Mouse (Mus musculus) retina, postnatal 7 days (tissue): ENCODE data around the gene Eml4.

Source experiments
- DNase-seq: peaks from one replicate; pipeline ENCODE4 v3.0.0-alpha.2; 2012; ENCODE audit warnings: low read depth, low spot score

The Eml4 gene

GRCm38 (mm10) chr17:83340895-83341524 lies 9.7 kb upstream of the Eml4 start:
- DNase-seq = no peak

DNA sequence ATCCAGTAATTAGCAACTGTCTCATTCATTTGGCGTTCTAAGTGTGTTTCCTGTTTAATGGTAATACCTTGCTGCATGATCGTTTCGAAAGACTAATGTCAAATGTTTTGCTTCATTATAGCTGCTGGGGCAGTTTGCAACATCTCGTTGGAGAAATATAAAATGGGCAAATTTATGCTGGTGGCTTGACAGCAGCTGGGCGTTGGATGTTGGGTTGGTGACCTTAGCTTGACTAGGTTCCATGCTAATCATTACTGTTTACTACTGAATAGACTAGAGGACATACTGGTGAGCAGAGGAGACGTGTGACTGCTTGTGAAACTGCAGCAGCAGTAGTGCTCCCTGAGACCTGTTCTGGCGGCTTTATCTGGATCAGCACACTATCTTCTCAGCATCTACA lies 6.5 kb upstream of the Eml4 start:
- DNase-seq = no peak

DNA sequence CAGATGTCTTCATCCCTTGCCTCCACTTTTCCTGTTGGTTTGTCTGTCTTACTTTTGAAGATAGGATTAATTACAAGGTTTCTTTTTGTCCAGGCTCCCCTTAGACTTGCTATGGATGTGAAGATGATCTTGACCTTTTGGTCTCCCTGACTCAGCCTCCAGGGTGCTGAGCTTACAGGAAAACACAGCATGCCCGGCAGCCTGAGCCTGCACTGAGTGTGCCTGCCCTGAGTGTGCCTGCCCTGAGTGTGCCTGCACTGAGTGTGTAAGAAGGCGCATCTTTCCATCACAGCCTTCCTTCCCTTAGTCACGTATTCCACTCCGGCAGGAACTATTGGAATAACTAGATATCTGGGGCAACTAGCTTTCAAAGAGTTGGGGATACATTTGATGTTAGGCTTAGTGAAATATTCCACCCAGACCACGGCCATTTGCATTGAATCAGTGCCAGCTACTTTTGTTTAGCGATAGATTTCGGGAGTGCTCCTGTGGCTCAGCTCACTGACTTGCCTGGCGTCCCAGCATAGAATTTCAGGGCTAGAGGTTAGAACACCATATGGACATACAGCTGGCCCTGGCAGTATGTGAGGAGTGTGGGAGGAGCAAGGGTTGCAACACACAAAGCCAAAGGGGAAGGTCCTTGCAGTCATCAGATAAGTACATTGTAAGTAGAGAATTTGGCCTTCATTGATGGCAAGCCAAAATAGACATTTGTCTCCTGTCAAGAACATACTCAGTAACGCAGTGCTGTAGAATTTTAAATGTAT lies 2.5 kb upstream of the Eml4 start:
- no peak for DNase-seq

- DNase-seq = no peak
Observed at GRCm38 (mm10) chr17:83351119-83351531, 394 bp downstream of the Eml4 start.

DNA sequence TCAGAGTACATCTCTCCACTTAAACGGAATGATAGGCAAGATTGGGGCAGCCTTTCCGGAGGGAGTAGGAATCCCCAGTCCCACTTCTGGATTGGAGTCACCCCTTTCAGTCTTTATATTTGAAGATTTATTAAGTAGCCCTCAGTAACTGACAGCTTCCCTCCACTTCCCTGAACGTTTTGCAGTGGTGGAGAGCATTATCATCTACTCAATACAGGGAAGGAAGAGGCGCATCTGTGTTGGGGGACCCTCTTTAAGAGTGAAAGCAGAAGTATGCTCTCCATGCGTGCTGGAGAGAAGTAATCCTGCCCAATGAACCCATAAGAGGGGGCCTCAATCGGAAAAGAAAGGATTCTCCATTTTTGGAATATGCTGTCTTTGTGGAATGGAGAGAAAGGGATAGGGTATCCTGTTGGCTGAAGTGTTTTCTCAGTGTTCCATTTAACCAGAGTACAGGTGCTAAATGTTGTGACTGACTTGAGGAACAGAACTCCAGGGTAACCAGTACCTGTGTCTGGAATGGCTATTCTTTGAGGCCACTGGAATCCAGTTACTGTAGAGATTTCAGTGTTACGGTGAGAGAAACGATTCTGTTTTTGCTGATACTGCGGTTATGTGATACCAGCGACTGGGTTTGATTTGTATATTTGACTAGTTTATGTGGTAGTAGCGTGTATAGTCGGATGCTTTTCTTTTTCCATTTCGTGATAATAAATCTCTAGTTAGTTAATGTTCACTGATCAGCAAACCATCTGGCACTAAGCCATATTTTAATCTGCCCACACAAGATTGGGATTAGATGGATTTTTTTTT lies 1.1 kb downstream of the Eml4 start:
- no peak for DNase-seq

DNA sequence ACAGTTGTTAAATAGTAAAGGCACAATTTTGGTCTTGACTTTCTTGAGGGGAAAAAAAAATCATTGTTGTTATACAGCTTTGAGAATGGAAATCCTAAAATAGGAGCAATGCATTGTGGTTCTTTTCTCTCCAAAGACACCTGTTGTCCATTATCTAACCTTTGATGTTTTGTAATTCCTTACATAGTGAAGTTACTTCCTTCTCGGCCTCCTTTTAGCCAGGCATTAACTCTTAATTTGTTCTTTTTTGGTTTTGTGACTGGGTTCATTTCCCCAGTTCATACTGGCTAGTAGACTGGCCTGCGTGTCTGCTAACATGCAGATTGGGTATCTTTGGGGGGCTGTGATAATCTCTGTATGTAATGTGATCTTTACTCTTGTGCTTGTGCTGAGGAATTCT lies 1.7 kb downstream of the Eml4 start:
- DNase-seq = no peak

DNA sequence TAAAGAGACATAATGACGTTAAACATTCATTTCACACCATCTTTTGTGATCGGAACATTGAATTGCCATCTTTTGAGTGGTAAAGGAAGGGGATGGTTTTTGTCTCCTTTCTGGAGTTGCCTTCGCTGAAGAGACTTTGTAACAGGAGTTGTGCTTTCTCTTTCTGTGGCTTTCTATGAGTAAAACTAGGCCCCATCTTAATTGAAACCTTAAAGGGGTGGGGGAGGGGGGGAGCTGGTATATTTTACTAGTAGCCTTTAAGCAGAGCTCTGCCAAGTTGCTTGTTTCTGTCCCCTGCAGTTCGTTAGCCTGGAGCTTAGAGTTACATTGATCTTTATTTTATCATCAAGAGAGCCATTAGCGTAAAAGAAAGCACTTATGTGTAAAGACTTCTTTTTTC lies 2.3 kb downstream of the Eml4 start:
- no peak for DNase-seq

DNA sequence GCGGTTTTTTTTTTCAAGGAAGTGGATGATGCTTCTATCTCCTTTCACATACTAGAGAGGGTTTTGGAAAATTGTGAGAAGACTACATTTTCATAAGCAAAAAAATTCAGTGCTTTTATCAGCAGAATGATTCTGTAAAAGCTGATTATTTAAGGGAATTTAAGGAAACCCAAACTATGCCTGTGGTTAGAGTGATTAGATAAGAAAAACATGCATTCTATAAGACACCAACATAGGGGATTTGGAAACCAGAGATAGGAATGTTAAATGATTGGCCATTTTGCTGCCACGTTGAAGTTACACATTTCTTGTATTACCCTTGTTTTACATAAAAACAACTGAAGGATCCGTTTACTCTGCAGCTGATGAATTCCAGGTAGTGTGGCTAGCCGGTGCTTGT lies 2.7 kb downstream of the Eml4 start:
- DNase-seq = no peak

- no peak for DNase-seq
Observed at GRCm38 (mm10) chr17:83355481-83355880, 4.8 kb downstream of the Eml4 start.

- DNase-seq = no peak
Observed at GRCm38 (mm10) chr17:83359934-83360333, 9.2 kb downstream of the Eml4 start.

DNA sequence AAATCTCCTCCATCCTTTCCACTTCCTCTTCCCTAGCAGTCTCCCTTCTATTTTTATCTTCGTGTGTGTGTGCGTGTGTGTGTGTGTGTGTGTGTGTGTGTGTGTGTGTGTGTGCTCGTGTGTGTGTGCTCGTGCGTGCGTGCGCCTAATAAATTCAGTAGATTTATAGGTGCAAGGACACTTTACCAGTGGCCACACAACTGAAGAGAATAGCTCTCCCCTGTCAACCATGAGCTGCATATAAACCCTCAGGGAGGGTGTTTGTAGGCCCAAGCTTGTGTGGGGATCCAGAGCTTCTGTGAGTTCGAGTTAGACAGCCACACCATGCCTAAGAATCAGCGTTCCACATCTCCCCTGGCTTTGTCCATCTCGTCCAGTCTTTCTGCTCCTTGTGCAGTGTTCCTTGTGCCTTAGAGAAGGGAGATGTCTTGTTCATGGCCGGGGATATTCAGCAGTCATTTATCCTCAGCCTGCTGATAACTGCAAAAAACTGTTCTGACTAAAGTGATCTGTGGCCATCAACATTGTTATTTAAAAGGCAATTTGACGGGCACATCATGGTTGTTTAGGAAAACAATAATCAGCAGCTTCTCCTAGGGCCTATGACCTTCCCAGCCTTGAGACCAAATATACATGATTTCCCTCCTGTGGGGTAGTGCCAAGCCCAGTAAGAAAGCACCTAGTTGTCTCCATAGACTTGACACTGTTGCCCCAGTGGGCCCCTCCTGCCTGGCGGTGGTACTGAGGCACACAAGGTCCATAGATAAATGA lies 10.2 kb downstream of the Eml4 start:
- DNase-seq = no peak

- no peak for DNase-seq
Observed at GRCm38 (mm10) chr17:83363081-83363480, 12.3 kb downstream of the Eml4 start.

- no peak for DNase-seq
Observed at GRCm38 (mm10) chr17:83364296-83364695, 13.6 kb downstream of the Eml4 start.

GRCm38 (mm10) chr17:83365130-83365529 lies 14.4 kb downstream of the Eml4 start:
- DNase-seq = no peak

DNA sequence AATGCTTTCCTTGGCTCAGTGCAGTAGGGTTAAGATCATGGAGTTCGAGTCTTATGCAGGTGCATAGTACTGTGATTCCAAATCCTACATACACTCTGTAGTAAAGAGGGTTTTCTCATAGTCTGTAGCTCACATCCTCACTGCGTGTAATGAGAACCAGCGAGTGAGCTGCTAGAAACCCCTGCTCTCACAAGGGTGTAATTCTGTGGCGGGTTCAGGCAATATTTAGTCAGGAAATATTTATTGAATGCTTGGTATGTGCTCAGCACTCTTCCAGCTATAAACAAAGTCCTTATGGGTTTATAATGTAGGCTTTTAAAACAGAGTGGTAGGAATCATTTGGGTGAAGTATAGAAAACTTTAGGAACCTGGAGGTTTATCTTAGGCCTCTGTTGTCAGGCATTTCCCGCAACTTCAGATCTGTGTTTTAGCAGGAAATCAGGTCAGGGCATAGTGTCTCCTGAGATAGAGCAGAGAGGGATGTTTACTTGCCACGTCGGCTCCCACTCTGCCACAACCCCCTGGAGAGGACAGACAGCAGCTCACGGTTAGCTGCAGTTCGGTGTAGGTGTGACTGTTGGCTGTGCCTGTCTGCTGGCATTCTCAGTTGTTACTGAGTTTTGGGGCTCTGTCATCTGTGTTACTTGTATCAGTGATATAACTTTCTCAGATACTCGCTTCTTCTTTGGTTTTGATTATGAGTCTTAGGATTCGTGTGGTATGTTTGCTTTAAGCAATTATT lies 15.1 kb downstream of the Eml4 start:
- DNase-seq = no peak

DNA sequence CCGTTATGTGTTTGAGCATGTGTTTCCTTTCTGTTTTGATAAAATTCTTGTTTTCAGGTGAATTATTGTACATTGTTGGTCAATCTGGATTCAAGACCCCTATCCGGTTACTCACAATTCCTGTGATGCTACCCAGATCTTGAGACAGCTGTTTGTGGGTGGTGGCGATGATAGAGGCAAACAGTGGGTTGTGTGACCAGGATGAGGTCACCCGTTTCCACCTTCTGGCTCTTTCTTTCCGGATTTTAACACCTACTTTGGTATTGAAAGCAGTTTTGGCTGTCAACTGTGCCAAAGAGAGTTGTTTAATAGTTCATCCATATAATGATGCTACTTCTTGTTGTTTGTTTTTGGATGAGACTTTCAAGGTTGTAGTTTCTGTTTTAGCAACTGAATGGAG lies 16.7 kb downstream of the Eml4 start:
- no peak for DNase-seq

GRCm38 (mm10) chr17:83374123-83374522 lies 23.4 kb downstream of the Eml4 start:
- DNase-seq = no peak

GRCm38 (mm10) chr17:83375848-83376247 lies 25.1 kb downstream of the Eml4 start:
- DNase-seq = no peak

DNA sequence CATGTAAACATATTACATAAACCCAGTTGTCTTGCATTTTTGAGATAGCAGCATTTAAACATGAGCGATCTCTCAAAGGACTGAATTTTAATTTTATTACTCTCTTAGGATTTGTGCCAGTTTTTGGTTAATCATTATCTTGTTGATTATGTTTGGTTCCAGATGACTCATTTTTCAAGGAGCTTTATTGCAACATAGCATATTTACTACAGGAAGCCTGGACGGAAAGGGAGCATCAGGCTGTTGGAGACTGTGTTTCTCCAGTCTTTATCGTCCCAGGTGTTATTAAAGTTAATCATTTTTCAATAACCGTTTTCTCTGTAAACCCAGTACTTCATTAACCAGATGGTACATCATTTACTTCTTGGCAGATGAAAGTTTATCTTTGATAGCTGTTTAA lies 26.1 kb downstream of the Eml4 start:
- DNase-seq = no peak

DNA sequence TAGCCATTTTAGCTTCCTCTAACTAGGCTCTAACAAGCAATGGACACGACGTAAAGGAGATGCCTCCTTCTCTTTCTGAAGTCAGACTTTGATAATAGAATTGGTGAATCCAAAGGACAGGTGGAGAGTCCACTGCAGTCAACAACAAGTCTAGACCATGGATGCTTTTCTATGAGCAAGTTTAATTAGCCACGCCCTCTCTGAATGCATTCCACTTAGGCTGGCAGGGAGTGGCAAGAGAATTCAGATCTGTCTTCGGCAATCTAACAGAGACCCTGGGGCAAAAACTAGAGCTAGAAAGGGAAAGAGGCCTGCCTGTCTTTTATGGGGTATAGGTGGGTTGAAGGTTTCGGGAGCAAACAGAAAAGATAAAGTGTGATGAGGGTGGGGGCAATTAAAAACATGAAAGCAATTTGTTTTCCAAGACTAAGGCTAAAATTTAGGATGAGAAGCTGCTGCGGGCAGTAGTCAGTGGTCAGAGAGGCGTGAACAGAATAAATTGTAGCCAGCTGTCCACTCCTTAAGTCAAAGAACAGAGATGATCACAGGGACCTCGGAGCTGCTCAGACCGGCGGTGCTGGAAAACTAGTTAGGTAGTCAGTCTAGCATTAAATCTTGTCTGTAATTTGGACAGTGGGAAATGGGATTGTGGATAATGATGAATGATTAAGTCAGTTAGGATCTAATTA lies 27.2 kb downstream of the Eml4 start:
- DNase-seq = no peak

GRCm38 (mm10) chr17:83378444-83378762 lies 27.7 kb downstream of the Eml4 start:
- DNase-seq = no peak
